Mouse (Mus musculus) heart, adult 2 months (tissue): ENCODE measurements around the gene Stra8. TPM values are rescaled to one million over a fixed set of nuclear protein-coding genes. Genes with fewer than 3 reads are reported as not detected.

ENCODE experiments used
- DNase-seq, 2 experiments: peaks; one replicate each; pipeline ENCODE4 v3.0.0; 2021
- H3K27ac ChIP-seq: fragments of 200-600 bp; 2 replicates; pipeline ENCODE4 v1.8.1; 2022
- H3K27me3 ChIP-seq: fragments of 200-500 bp; 2 replicates; pipeline ENCODE4 v1.6.1; 2012; ENCODE audit warnings: mild to moderate bottlenecking, low read length, inconsistent platforms, mixed read lengths; ENCODE audit not compliant: control insufficient read depth, insufficient read depth
- H3K36me3 ChIP-seq: fragments of 200-500 bp; 2 replicates; pipeline ENCODE4 v1.6.1; 2012; ENCODE audit warnings: low read length, inconsistent platforms; ENCODE audit not compliant: control insufficient read depth, insufficient read depth
- H3K4me1 ChIP-seq: fragments of 200-500 bp; 2 replicates; pipeline ENCODE4 v1.6.1; 2011; ENCODE audit warnings: low read length; ENCODE audit not compliant: control insufficient read depth, insufficient read depth
- H3K4me3 ChIP-seq: fragments of 200-600 bp; 2 replicates; pipeline ENCODE4 v1.8.1; 2022
- H3K79me2 ChIP-seq: fragments of 200-500 bp; replicated peaks from 2 replicates; pipeline ENCODE4 v1.6.1; 2012; ENCODE audit warnings: mild to moderate bottlenecking, inconsistent platforms, low read length, moderate library complexity, mixed read lengths; ENCODE audit not compliant: control insufficient read depth, insufficient read depth
- H3K9ac ChIP-seq: fragments of 200-500 bp; 2 replicates; pipeline ENCODE4 v1.6.1; 2012; ENCODE audit warnings: low read depth, mild to moderate bottlenecking, control low read depth, inconsistent platforms, low read length, mixed read lengths
- CTCF ChIP-seq: fragments of 200-600 bp; IDR thresholded peaks from 2 replicates; pipeline ENCODE4 v1.8.1; 2022; ENCODE audit warnings: antibody characterized with exemption, mild to moderate bottlenecking, moderate library complexity
- EP300 ChIP-seq: fragments of 200-500 bp; IDR thresholded peaks from 2 replicates; pipeline ENCODE4 v1.6.1; 2011; ENCODE audit warnings: low read depth, low read length, control low read depth; ENCODE audit not compliant: insufficient read depth
- POLR2A ChIP-seq: fragments of 200-500 bp; IDR thresholded peaks from 2 replicates; pipeline ENCODE4 v1.6.1; 2011; ENCODE audit warnings: mild to moderate bottlenecking, low read depth, low read length, control low read depth; ENCODE audit not compliant: insufficient read depth
- WGBS: fragments of 180-500 bp; shearing (Covaris S2); methylation state at CpG from one replicate; pipeline ENCODE4 v1.1.7; 2018; 5-methylcytosine and 5-hydroxymethylcytosine counted together
- intact Hi-C: fragments of 180-260 bp; cut with DNase I; formaldehyde crosslinking; loops from one replicate; pipeline ENCODE4 v1.15.1; 2025
- polyA plus RNA-seq: library from polyadenylated mRNA; depleted of rRNA; stranded (reverse); fragments of >200 nt; gene quantifications from 2 replicates; pipeline ENCODE4 v1.2.3, GENCODE M21; 2012; rRNA removed
- total RNA-seq, 2 experiments: library from RNA; stranded (reverse); gene quantifications; 2 replicates each; pipeline ENCODE4 v1.2.3; 2021

The Stra8 gene
- total and polyA plus RNA-seq, 3 experiments = not detected

DNA sequence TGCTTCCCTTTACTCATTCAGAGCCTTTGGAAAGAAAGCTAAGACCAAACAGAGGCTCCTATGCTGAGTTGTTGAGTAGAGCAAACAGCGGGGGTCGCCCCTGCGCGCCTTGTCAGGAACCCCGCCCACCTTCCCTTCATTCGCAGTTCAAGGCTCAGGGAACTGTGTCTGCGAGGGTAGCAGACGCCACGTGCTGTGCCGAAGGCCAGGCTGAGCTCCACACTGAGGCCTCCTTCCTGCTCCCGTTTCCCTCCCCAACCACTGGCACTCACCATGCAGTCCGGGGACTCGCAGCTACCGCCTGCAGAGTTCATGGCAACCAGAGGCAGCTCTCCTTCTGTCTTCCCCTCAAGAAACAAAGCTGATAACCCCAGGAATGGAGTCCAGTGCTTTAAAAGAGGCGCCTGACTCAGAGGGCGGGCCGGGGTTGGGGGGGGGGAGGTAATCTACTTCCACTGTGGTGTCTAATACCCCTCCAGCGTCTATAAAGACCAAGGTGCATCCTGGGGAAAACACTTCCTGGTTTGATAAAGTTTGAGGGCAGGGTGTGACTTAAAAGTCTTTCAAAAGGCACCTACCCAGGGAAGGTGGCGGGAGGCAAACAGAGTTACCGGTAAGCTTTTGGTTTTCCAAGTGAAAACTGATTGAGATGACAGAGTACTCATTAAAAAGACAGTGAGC, 68.3 kb downstream of the Stra8 start, which contains the start of gene Slc23a4:
Gene Slc23a4 (minus strand): TSS at position 324 of the 681 bp plus-strand sequence.
- Histone ChIP-seq H3K79me2 (no peaks in the 10 kb centered on the region), H3K27me3 (no peaks in the 10 kb centered on the region), H3K4me3 (no peak within 1 kb of the TSS), H3K36me3 (no peaks in the 10 kb centered on the region), H3K27ac (no peak within 1 kb of the TSS), H3K4me1 (peaks cover 4% of the 10 kb centered on the region; the same call in 1 of the 2 replicates), H3K9ac (no peak within 1 kb of the TSS)
- 25% methylated on average over 20 of the region's 20 CpGs for WGBS
- intact Hi-C loops = no loop called here
- TF ChIP-seq CTCF (no peak), POLR2A (no peak), EP300 (no peak)
- DNase-seq = no peak

Other genes starting within 250 kb of the Stra8 start
- gene Agbl3, start 139.7 kb upstream of the Stra8 start, total RNA-seq = 1 to 10 TPM; 2.5 to 3.7 TPM
- 2.6 and 3.4 TPM in 2 replicates for gene Agbl3, start 139.7 kb upstream of the Stra8 start, polyA plus RNA-seq
- 10 to 100 TPM; 22.9 TPM for gene Tmem140, start 57.0 kb upstream of the Stra8 start, total RNA-seq
- gene Tmem140, start 57.0 kb upstream of the Stra8 start, polyA plus RNA-seq = 18.2 and 23.5 TPM in 2 replicates
- gene Cyren, start 42.1 kb upstream of the Stra8 start, total RNA-seq = 1 to 10 TPM; 3.5 to 5.5 TPM
- 5.8 and 6.2 TPM in 2 replicates for gene Cyren, start 42.1 kb upstream of the Stra8 start, polyA plus RNA-seq
- gene Wdr91, start 9.3 kb upstream of the Stra8 start, total RNA-seq = 10 to 100 TPM; 12.7 to 13.4 TPM
- gene Wdr91, start 9.3 kb upstream of the Stra8 start, polyA plus RNA-seq = 8.1 and 13.3 TPM in 2 replicates
- gene Slc23a4, start 68.2 kb downstream of the Stra8 start, total RNA-seq = under 1 TPM; 0.16 to 0.21 TPM
- 0.55 and 0.76 TPM in 2 replicates for gene Slc23a4, start 68.2 kb downstream of the Stra8 start, polyA plus RNA-seq
- 10 to 100 TPM; 21.9 to 23.4 TPM for gene Cnot4, start 213.6 kb downstream of the Stra8 start, total RNA-seq
- 11.0 and 15.5 TPM in 2 replicates for gene Cnot4, start 213.6 kb downstream of the Stra8 start, polyA plus RNA-seq